Mouse (Mus musculus) C2C12 (cell line): Measurements from ENCODE around the gene Zfp879.

ENCODE experiments used
- CEBPB ChIP-seq: IDR thresholded peaks from one replicate; pipeline ENCODE4 v1.6.1; 2011; ENCODE audit warnings: low read depth, mild to moderate bottlenecking, control low read depth, moderate library complexity
- CTCF ChIP-seq: IDR thresholded peaks from one replicate; pipeline ENCODE4 v1.5.1; 2011; ENCODE audit not compliant: control insufficient read depth, insufficient read depth, insufficient read length
- MAX ChIP-seq: IDR thresholded peaks from one replicate; pipeline ENCODE4 v1.6.1; 2011; ENCODE audit warnings: mild to moderate bottlenecking, control low read depth
- MYOD1 ChIP-seq: IDR thresholded peaks from one replicate; pipeline ENCODE4 v1.6.1; 2011; ENCODE audit warnings: low read depth; ENCODE audit not compliant: control insufficient read depth, insufficient read length
- USF1 ChIP-seq: IDR thresholded peaks from one replicate; pipeline ENCODE4 v1.6.1; 2011; ENCODE audit warnings: low read depth, mild to moderate bottlenecking, control low read depth, moderate library complexity

GRCm38 (mm10) chr11:50814233-50814632, 27.1 kb downstream of the Zfp879 start:
- TF ChIP-seq CTCF (no peak), USF1 (no peak), MAX (no peak), MYOD1 (no peak), CEBPB (no peak)
